Mouse (Mus musculus) intestine, embryonic 14.5 days (tissue): ENCODE data around the gene Ryr3. TPM values are rescaled to one million over a fixed set of nuclear protein-coding genes. Genes with fewer than 3 reads are reported as not detected.

ENCODE experiments used
- ATAC-seq: fragments of 200-750 bp; cut with Nextera tagmentation; replicated peaks from 2 replicates; pipeline ENCODE4 v1.8.0; 2017; ENCODE audit warnings: low read depth, moderate number of reproducible peaks, moderate TSS enrichment, moderate library complexity; ENCODE audit not compliant: low FRiP score, low TSS enrichment
- DNase-seq: peaks from one replicate; pipeline ENCODE4 v3.0.0-alpha.2; 2018; ENCODE audit warnings: low spot score
- H3K27ac ChIP-seq: fragments of 300-500 bp; sonication (generic); 2 replicates; pipeline ENCODE4 v1.5.1; 2014; ENCODE audit warnings: low read depth, mild to moderate bottlenecking, control low read depth
- H3K27me3 ChIP-seq: fragments of 300-500 bp; sonication (generic); replicated peaks from 2 replicates; pipeline ENCODE4 v1.6.1; 2014; ENCODE audit warnings: low read length, control low read depth; ENCODE audit not compliant: control insufficient read depth, insufficient read depth
- H3K36me3 ChIP-seq: fragments of 300-500 bp; sonication (generic); 2 replicates; pipeline ENCODE4 v1.6.1; 2014; ENCODE audit warnings: low read length, control low read depth; ENCODE audit not compliant: control insufficient read depth, insufficient read depth
- H3K4me1 ChIP-seq: fragments of 300-500 bp; sonication (generic); replicated peaks from 2 replicates; pipeline ENCODE4 v1.6.1; 2014; ENCODE audit warnings: low read length, control low read depth, mixed read lengths; ENCODE audit not compliant: control insufficient read depth, insufficient read depth
- H3K4me2 ChIP-seq: fragments of 300-500 bp; sonication (generic); 2 replicates; pipeline ENCODE4 v1.6.1; 2014; ENCODE audit warnings: low read length
- H3K4me3 ChIP-seq: fragments of 300-500 bp; sonication (generic); 2 replicates; pipeline ENCODE4 v1.5.1; 2014; ENCODE audit warnings: low read depth, low read length, control low read depth, mixed read lengths
- H3K9ac ChIP-seq: fragments of 300-500 bp; sonication (generic); 2 replicates; pipeline ENCODE4 v1.6.1; 2014; ENCODE audit warnings: mild to moderate bottlenecking, low read length
- H3K9me3 ChIP-seq: fragments of 300-500 bp; sonication (generic); 2 replicates; pipeline ENCODE4 v1.6.1; 2016; ENCODE audit warnings: low read length, control low read depth; ENCODE audit not compliant: control insufficient read depth
- WGBS: fragments of 180-500 bp; shearing (Covaris S2); extraction: QIAGEN DNeasy Blood & Tissue Kit; methylation state at CpG from one replicate; pipeline ENCODE4 v1.1.7; 2014; 5-methylcytosine and 5-hydroxymethylcytosine counted together
- polyA plus RNA-seq: library from polyadenylated mRNA; unstranded; fragments of >200 nt; fragmentation: Nextera tagmentation; extraction: Ambion mirVana; gene quantifications from 2 replicates; pipeline ENCODE4 v1.2.1, GENCODE M21; 2014

Gene Ryr3
- 2.8 and 3.1 TPM in 2 replicates for polyA plus RNA-seq

GRCm38 (mm10) chr2:113216746-113217461, at the start of gene Ryr3:
Ryr3 (minus strand) TSS chr2:113217096.
- DNase-seq (peak; percentile 65), ATAC-seq (peak; percentile 79)
- peaks cover 32% of the 10 kb centered on the region for H3K27me3 ChIP-seq
- under 1% methylated on average over 43 of the region's 72 CpGs for WGBS
- no peak within 1 kb of the TSS for H3K27ac ChIP-seq
- peak within 1 kb of the TSS; percentile 76 for H3K4me2 ChIP-seq
- H3K9ac ChIP-seq: peak within 1 kb of the TSS; percentile 40; the same call in 1 of the 2 replicates
- H3K4me3 ChIP-seq: peak within 1 kb of the TSS; percentile 44
- H3K9me3 ChIP-seq: no peaks in the 10 kb centered on the region
- H3K36me3 ChIP-seq: no peaks in the 10 kb centered on the region
- no peaks in the 10 kb centered on the region for H3K4me1 ChIP-seq

- DNase-seq (no peak), ATAC-seq (no peak)
- WGBS: 70% methylated on average over 5 of the region's 5 CpGs
- no peak overlapping the region for H3K27ac ChIP-seq
- no peak overlapping the region for H3K4me2 ChIP-seq
- no peaks in the 10 kb centered on the region for H3K27me3 ChIP-seq
- no peak overlapping the region for H3K9ac ChIP-seq
- no peaks in the 10 kb centered on the region for H3K4me1 ChIP-seq
- no peaks in the 10 kb centered on the region for H3K36me3 ChIP-seq
- no peaks in the 10 kb centered on the region for H3K9me3 ChIP-seq
- H3K4me3 ChIP-seq: no peak overlapping the region
Measured at GRCm38 (mm10) chr2:113238871-113239270, 22.0 kb upstream of the Ryr3 start.

GRCm38 (mm10) chr2:113236993-113237392, 20.1 kb upstream of the Ryr3 start:
- Histone ChIP-seq H3K4me3 (no peak overlapping the region), H3K9ac (no peak overlapping the region)
- WGBS: 69% methylated on average over 1 of the region's 1 CpGs

GRCm38 (mm10) chr2:113234559-113234958, 17.7 kb upstream of the Ryr3 start:
- H3K9me3 ChIP-seq: no peaks in the 10 kb centered on the region
- H3K4me3 ChIP-seq: no peak overlapping the region
- H3K36me3 ChIP-seq: no peaks in the 10 kb centered on the region
- H3K4me2 ChIP-seq: no peak overlapping the region
- WGBS: 24% methylated on average over 3 of the region's 3 CpGs
- DNase-seq: no peak
- no peaks in the 10 kb centered on the region for H3K4me1 ChIP-seq
- H3K9ac ChIP-seq: no peak overlapping the region
- no peaks in the 10 kb centered on the region for H3K27me3 ChIP-seq
- ATAC-seq: no peak
- H3K27ac ChIP-seq: no peak overlapping the region

More at GRCm38 (mm10) chr2:113236993-113237392, 20.1 kb upstream of the Ryr3 start:
- Histone ChIP-seq H3K27ac (no peak overlapping the region), H3K27me3 (no peaks in the 10 kb centered on the region), H3K36me3 (no peaks in the 10 kb centered on the region), H3K4me2 (no peak overlapping the region), H3K9me3 (no peaks in the 10 kb centered on the region), H3K4me1 (no peaks in the 10 kb centered on the region)
- ATAC-seq: no peak
- DNase-seq: no peak

GRCm38 (mm10) chr2:113233356-113233755, 16.5 kb upstream of the Ryr3 start:
- Histone ChIP-seq H3K4me2 (no peak overlapping the region), H3K36me3 (no peaks in the 10 kb centered on the region), H3K9me3 (no peaks in the 10 kb centered on the region), H3K27ac (no peak overlapping the region), H3K27me3 (no peaks in the 10 kb centered on the region), H3K9ac (no peak overlapping the region), H3K4me1 (no peaks in the 10 kb centered on the region), H3K4me3 (no peak overlapping the region)
- ATAC-seq (no peak), DNase-seq (no peak)
- WGBS: 63% methylated on average over 3 of the region's 3 CpGs

GRCm38 (mm10) chr2:113216105-113216745, 671 bp downstream of the Ryr3 start:
- Histone ChIP-seq H3K9me3 (no peaks in the 10 kb centered on the region), H3K27ac (no peak overlapping the region), H3K9ac (peak overlapping the region; percentile 40; the same call in 1 of the 2 replicates), H3K4me3 (peak overlapping the region; percentile 44), H3K36me3 (no peaks in the 10 kb centered on the region), H3K4me2 (peak overlapping the region; percentile 76), H3K27me3 (peaks cover 32% of the 10 kb centered on the region), H3K4me1 (no peaks in the 10 kb centered on the region)
- WGBS: 3% methylated on average over 23 of the region's 23 CpGs
- DNase-seq: peak; percentile 67
- no peak for ATAC-seq

GRCm38 (mm10) chr2:113210023-113210422, 6.9 kb downstream of the Ryr3 start:
- 81% methylated on average over 3 of the region's 3 CpGs for WGBS
- H3K4me1 ChIP-seq: no peaks in the 10 kb centered on the region
- H3K27me3 ChIP-seq: peaks cover 3% of the 10 kb centered on the region; the same call in 1 of the 2 replicates
- H3K4me2 ChIP-seq: no peak overlapping the region
- DNase-seq (no peak), ATAC-seq (no peak)
- H3K4me3 ChIP-seq: no peak overlapping the region
- H3K9me3 ChIP-seq: no peaks in the 10 kb centered on the region
- no peaks in the 10 kb centered on the region for H3K36me3 ChIP-seq
- H3K27ac ChIP-seq: no peak overlapping the region
- H3K9ac ChIP-seq: no peak overlapping the region

- Histone ChIP-seq H3K9me3 (no peaks in the 10 kb centered on the region), H3K36me3 (no peaks in the 10 kb centered on the region), H3K9ac (no peak overlapping the region), H3K27me3 (0 out of 2 replicates have a peak, but pooled peaks cover 3% of the 10 kb centered on the region), H3K27ac (no peak overlapping the region), H3K4me2 (no peak overlapping the region), H3K4me1 (no peaks in the 10 kb centered on the region), H3K4me3 (no peak overlapping the region)
- ATAC-seq (no peak), DNase-seq (no peak)
- 88% methylated on average over 9 of the region's 9 CpGs for WGBS
Measured at GRCm38 (mm10) chr2:113209263-113209662, 7.6 kb downstream of the Ryr3 start.
